Mouse (Mus musculus): ENCODE data around the gene Esr2.

GRCm38 (mm10) chr12:76136701-76137100 is 40.4 kb downstream of the Esr2 start:
- TF ChIP-seq GATA1 (IDR thresholded peaks at IDR 0.05; ENCODE audit: low read length) (no peak), TAL1 (IDR thresholded peaks at IDR 0.05; ENCODE audit: low read length) (no peak)
